Mouse (Mus musculus) cerebellum, adult 2 months (tissue): ENCODE results near the gene Unc119.

ENCODE experiments used
- CTCF ChIP-seq: fragments of 200-500 bp; IDR thresholded peaks from 2 replicates; pipeline ENCODE4 v1.5.1; 2011; ENCODE audit warnings: low read depth, mild to moderate bottlenecking, control low read depth, low read length, moderate library complexity, borderline replicate concordance; ENCODE audit not compliant: insufficient read depth
- POLR2A ChIP-seq: fragments of 200-500 bp; IDR thresholded peaks from 2 replicates; pipeline ENCODE4 v1.6.1; 2011; ENCODE audit warnings: low read length, control low read depth, borderline replicate concordance; ENCODE audit not compliant: insufficient read depth

DNA sequence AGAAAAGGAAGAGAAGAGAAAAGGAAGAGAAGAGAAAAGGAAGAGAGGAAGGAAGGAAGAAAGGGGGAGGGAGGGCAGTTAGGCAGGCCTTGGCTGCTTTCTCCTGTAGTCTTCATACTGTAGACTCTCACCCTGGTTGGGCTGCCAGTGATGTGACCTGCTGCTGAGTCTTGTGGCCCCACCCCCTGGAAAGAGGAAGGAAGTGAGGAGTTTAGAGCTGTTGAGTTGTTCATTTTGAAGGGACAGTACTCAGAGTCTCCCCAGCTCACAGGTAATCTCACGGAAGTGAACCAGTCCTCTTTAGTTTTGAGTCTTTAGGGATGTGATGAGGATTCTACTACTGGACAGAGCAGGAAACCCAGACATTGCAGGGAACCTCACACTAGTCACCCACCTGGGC, 9.8 kb downstream of the Unc119 start:
- TF ChIP-seq CTCF, result no peak
- no peak for TF ChIP-seq POLR2A
